Mouse (Mus musculus) lung, adult 10 weeks (tissue): ENCODE measurements around the gene Crygn. TPM values are rescaled to one million over a fixed set of nuclear protein-coding genes. Genes with fewer than 3 reads are reported as not detected.

Source experiments
- polyA plus RNA-seq: library from polyadenylated mRNA; stranded (reverse); fragments of 350-450 nt; fragmentation: Illumina TruSeq; extraction: RNeasy Lipid Tissue Mini Kit (QIAGEN cat#74804); gene quantifications from one replicate; pipeline ENCODE4 v1.2.3, GENCODE M21; 2014; ENCODE audit warnings: low read depth, low replicate concordance; ENCODE audit not compliant: insufficient read depth

The Crygn gene
- polyA plus RNA-seq = 0.94 TPM

DNA sequence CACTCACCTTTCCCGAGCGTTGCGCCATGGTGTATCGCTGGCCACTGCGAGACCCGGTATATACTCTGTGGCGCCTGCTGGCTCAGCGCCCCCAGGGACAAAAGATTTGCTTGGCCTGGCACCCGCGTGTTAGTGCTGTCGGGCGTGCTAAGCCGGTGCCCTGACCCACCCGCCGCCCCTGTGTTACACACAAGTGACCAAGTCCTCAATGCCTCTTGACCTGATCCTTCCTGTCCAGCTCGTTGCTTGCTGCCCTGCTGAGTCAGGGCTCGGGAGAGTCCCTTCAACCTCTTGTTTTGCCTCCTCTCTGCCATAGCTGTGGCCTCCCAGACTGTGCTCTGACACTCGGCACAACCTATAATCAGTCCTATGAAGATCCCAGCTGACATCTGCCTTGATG is at the start of gene Crygn:
Gene Crygn, minus strand, starts transcription at position 193 of the 400 bp plus-strand sequence.

DNA sequence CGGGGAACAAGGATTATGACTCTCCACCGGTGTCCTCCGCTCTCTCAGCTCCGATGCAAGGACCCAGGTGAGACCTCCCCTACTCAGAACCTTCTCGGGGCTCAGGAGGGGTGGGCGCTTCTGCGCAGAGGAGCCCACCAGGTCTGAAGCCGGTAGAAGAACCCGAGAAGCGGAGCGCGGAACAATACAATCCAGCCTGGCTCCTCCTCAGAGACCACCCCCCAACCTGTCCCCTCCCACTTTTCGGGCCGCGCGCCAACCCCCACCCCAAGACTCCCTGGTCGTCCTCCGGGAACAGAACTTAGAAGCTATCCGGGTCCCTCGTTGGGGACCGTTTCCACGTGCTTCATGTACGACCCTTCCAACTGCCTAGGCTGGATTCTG is 27.3 kb downstream of the Crygn start, which contains the start of gene Wdr86:
Gene Wdr86, minus strand, starts transcription at position 240 of the 384 bp plus-strand sequence.

Other genes starting within 250 kb of the Crygn start
- gene Gbx1, start 230.8 kb downstream of the Crygn start, polyA plus RNA-seq = 0.07 TPM
- 0.51 TPM for gene Asb10, start 217.0 kb downstream of the Crygn start, polyA plus RNA-seq
- gene 4931409K22Rik, start 201.2 kb downstream of the Crygn start, polyA plus RNA-seq = not detected
- gene Abcf2, start 180.5 kb downstream of the Crygn start, polyA plus RNA-seq = 28.4 TPM
- gene Chpf2, start 171.3 kb downstream of the Crygn start, polyA plus RNA-seq = 12.6 TPM
- 12.3 TPM for gene Smarcd3, start 133.6 kb downstream of the Crygn start, polyA plus RNA-seq
- gene Nub1, start 72.5 kb downstream of the Crygn start, polyA plus RNA-seq = 35.2 TPM
- gene Wdr86, start 27.3 kb downstream of the Crygn start, polyA plus RNA-seq = 0.54 TPM
- 90.1 TPM for gene Rheb, start 84.6 kb upstream of the Crygn start, polyA plus RNA-seq